Mouse (Mus musculus) adrenal gland, adult 10 weeks (tissue): ENCODE measurements around the gene Zcchc7. TPM values are rescaled to one million over a fixed set of nuclear protein-coding genes. Genes with fewer than 3 reads are reported as not detected.

Source experiments
- polyA plus RNA-seq: library from polyadenylated mRNA; stranded (reverse); fragments of 350-450 nt; fragmentation: Illumina TruSeq; extraction: RNeasy Lipid Tissue Mini Kit (QIAGEN cat#74804); gene quantifications from one replicate; pipeline ENCODE4 v1.2.3, GENCODE M21; 2014; ENCODE audit warnings: low read depth, low replicate concordance

The Zcchc7 gene
- polyA plus RNA-seq = 103 TPM

DNA sequence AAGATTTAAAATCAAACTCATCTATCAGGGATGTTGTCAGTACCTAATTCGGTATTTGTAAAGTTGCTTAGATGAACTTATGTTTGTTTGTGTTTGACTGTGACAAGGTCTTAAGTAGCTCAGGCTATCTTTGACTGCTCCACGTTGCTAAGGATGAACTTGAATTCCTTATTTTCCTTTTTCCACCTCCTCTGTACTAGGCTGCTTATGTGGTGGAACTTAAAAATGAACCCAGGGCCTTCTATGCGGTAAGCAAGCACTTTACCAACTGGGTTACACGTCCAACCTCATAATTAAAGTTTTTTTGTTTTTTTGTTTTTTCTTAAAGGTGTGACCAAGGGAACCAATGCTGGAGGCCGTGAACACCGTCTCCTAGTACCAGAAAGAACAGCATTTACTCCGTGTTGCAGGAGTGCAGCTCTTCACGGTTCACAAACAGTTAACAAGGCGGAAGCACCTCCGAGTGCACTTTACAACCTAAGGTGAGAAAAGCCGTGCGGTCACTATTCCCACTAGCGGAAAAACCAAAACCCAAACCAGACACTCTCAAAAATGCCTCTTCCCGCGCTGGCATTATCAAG lies at the start of gene Zcchc7:
TSS of gene Zcchc7 (plus strand) at position 325 of the 581 bp plus-strand sequence.

DNA sequence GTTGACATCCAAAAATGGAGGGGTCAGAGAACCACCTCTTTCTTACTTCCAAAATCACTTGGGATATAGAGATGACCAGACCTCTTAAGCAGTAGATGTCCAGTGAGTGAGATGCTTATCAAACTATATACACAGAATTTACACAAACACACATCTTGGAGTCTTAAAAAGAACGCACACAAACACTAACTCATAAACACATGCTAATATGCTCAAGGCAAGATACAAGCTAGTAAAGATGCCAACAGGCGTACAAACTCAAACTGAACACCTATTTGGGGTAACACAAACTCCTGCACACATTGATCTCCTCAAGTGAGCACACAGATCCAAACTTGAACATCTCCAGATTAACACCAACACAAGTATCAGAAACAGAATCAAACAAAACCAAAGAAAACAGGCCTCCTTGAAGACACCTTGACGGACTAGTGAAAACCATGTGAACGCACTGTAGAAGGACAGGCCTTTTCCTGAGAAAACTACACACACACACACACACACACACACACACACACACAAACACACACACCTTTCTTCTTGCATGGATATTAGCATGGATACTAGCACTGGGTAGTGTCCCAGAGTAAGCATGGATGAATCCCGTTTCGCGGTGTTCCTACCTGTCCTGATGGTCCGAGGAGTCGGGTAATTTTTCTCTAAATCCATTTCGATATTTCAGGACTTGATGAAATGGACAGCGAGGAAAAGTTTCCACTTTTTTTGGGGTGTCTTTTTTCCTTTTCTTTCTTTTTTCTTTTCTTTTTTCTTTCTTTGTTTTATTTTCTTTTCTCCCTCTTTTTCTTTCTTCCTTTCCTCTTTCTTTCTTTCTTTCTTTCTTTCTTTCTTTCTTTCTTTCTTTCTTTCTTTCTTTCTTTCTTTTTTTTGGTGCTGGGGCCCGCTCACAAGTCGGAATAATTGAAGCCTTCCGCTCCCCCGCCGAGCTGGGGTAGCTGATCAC lies 45.7 kb upstream of the Zcchc7 start, which contains the start of gene Pax5:
TSS of gene Pax5 (minus strand) at position 748 of the 961 bp plus-strand sequence.

DNA sequence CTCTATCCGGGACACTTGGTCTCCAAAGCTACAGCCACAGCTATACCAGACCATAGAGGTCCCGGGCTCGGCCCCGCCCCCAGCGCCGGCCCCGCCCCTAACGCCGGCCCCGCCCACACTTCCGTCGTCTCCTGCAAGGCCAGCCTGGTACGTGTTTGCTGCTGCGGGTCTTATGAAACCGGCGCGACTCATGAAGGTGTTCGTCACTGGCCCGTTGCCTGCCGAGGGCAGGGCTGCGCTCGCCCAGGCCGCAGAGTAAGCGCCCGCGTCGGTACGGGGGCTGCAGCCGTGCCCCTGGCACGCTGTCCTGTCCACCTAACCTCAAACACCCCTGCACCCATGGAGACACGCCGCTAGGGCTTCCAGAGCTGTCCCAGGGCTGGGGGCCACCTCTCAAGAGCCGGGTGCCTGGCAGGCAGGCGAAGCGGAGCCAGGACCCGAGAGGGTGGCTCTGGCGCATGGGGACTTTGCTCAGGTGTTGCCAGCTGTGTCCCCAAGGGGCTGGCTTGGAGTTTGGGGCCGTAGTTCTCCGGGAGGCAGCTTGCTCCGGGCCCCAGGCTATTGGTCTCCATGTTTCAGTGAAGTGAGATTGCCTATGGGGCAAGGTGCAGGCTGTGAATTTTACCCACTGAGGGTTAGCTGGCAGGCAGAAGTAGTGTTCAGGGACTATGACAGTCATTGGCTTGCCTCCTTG lies 225.8 kb downstream of the Zcchc7 start, which contains the start of gene Grhpr:
TSS of gene Grhpr (plus strand) at position 116 of the 694 bp plus-strand sequence.

Other genes with a start within 250 kb of the Zcchc7 start
- 0.47 TPM for gene Pax5, start 45.4 kb upstream of the Zcchc7 start, polyA plus RNA-seq
- 8.4 TPM for gene Grhpr, start 225.5 kb downstream of the Zcchc7 start, polyA plus RNA-seq